Mouse (Mus musculus) embryonic facial prominence, embryonic 11.5 days (tissue): Measurements from ENCODE around the gene Procr. TPM values are rescaled to one million over a fixed set of nuclear protein-coding genes. Genes with fewer than 3 reads are reported as not detected.

Experiments used
- ATAC-seq: fragments of 200-750 bp; cut with Nextera tagmentation; replicated peaks from 2 replicates; pipeline ENCODE4 v1.8.0; 2017; ENCODE audit warnings: low read depth; ENCODE audit not compliant: insufficient number of reproducible peaks, low FRiP score, low TSS enrichment
- DNase-seq: peaks from one replicate; pipeline ENCODE4 v3.0.0-alpha.2; 2015; ENCODE audit warnings: low spot score
- H3K27ac ChIP-seq: fragments of 300-500 bp; sonication (generic); replicated peaks from 2 replicates; pipeline ENCODE4 v1.5.1; 2014; ENCODE audit warnings: mild to moderate bottlenecking, low read depth, low read length, control low read depth
- H3K27me3 ChIP-seq: fragments of 300-500 bp; sonication (generic); 2 replicates; pipeline ENCODE4 v1.6.1; 2014; ENCODE audit warnings: mild to moderate bottlenecking, low read length, moderate library complexity, mixed read lengths; ENCODE audit not compliant: control insufficient read depth, insufficient read depth
- H3K36me3 ChIP-seq: fragments of 300-500 bp; sonication (generic); replicated peaks from 2 replicates; pipeline ENCODE4 v1.6.1; 2014; ENCODE audit warnings: low read depth, mild to moderate bottlenecking, low read length, moderate library complexity, mixed read lengths; ENCODE audit not compliant: control insufficient read depth, insufficient read depth
- H3K4me1 ChIP-seq: fragments of 300-500 bp; sonication (generic); 2 replicates; pipeline ENCODE4 v1.6.1; 2014; ENCODE audit warnings: low read length, mixed read lengths; ENCODE audit not compliant: control insufficient read depth, insufficient read depth
- H3K4me2 ChIP-seq: fragments of 300-500 bp; sonication (generic); 2 replicates; pipeline ENCODE4 v1.6.1; 2014; ENCODE audit warnings: low read depth, mild to moderate bottlenecking, control low read depth, low read length, moderate library complexity
- H3K4me3 ChIP-seq: fragments of 300-500 bp; sonication (generic); 2 replicates; pipeline ENCODE4 v1.5.1; 2014; ENCODE audit warnings: low read depth, low read length, control low read depth
- H3K9ac ChIP-seq: fragments of 300-500 bp; sonication (generic); replicated peaks from 2 replicates; pipeline ENCODE4 v1.6.1; 2014; ENCODE audit warnings: mild to moderate bottlenecking, control low read depth, low read length
- H3K9me3 ChIP-seq: fragments of 300-500 bp; sonication (generic); replicated peaks from 2 replicates; pipeline ENCODE4 v1.6.1; 2016; ENCODE audit warnings: mild to moderate bottlenecking, low read length, inconsistent platforms, mixed read lengths; ENCODE audit not compliant: control insufficient read depth
- WGBS: fragments of 180-500 bp; shearing (Covaris S2); extraction: QIAGEN DNeasy Blood & Tissue Kit; methylation state at CpG from one replicate; pipeline ENCODE4 v1.1.7; 2014; 5-methylcytosine and 5-hydroxymethylcytosine counted together
- polyA plus RNA-seq: library from polyadenylated mRNA; unstranded; fragments of >200 nt; fragmentation: Nextera tagmentation; extraction: Ambion mirVana; gene quantifications from 2 replicates; pipeline ENCODE4 v1.2.1, GENCODE M21; 2014

The Procr gene
- polyA plus RNA-seq, 1 experiment from 2014 or later: 2.8 TPM

DNA sequence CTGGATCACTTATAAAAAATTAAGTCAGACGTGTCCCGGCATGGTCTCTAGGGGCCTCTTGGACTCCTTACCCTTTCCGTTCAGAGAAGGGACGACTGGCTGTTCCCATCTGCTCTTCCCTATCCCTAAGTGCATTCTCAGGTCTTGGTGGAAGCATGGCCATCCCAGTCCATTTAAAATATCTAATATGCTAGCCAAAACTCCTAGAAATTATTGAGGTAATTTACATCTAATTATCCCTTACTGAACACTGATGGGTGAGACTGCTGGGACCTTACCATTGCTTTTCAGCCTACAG, 26.7 kb downstream of the Procr start:
- no peak for ATAC-seq
- H3K4me3 ChIP-seq: no peak overlapping the region
- DNase-seq: no peak
- no peak overlapping the region for H3K27ac ChIP-seq
- H3K27me3 ChIP-seq: peaks cover 18% of the 10 kb centered on the region
- no peak overlapping the region for H3K9ac ChIP-seq
- no peak overlapping the region for H3K4me2 ChIP-seq
- no peaks in the 10 kb centered on the region for H3K9me3 ChIP-seq
- no peaks in the 10 kb centered on the region for H3K4me1 ChIP-seq
- no peaks in the 10 kb centered on the region for H3K36me3 ChIP-seq
- 78% methylated on average over 4 of the region's 4 CpGs for WGBS

DNA sequence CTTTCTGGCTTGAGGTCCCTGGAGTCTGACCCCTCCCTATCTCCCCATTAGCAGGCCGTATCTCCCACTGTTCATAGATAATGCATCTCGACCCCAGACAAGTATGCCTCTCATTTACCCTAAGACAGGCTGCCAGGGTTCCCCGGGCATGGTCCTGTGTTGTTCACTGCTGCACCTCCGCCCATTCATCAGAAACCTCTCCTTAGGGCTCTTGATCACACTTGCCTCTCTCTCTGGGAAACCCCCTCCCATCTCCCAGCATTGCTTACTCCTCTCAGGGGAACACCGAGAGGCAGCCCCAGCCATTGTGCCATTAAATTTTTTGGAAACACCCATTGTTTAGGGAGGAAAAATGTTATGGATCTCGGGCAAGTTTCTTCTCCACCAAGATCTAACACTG, 27.1 kb downstream of the Procr start:
- H3K4me3 ChIP-seq: no peak overlapping the region
- no peak overlapping the region for H3K9ac ChIP-seq
- H3K9me3 ChIP-seq: no peaks in the 10 kb centered on the region
- H3K4me2 ChIP-seq: no peak overlapping the region
- ATAC-seq (no peak), DNase-seq (no peak)
- WGBS: 72% methylated on average over 6 of the region's 6 CpGs
- no peaks in the 10 kb centered on the region for H3K36me3 ChIP-seq
- peaks cover 18% of the 10 kb centered on the region for H3K27me3 ChIP-seq
- H3K27ac ChIP-seq: no peak overlapping the region
- H3K4me1 ChIP-seq: no peaks in the 10 kb centered on the region

DNA sequence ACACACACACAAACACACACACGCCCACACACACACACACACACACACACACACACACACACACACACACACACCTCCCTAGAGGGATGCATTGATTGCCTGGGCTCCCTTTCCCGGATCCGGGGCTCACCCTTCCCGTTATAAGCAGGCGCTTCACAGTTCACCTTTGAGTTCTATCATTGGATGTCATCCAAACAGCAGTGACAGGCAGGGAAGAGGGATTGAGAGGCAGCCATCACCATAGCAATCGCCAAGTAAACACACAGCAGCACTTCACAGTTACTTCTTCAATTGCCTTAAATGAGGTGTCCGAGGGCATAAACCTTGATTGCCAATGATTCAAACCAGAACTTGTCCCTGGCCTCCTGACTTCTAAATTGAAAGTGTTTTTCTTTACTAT, 28.1 kb downstream of the Procr start:
- peaks cover 13% of the 10 kb centered on the region for H3K27me3 ChIP-seq
- no peak overlapping the region for H3K4me3 ChIP-seq
- ATAC-seq (no peak), DNase-seq (no peak)
- no peaks in the 10 kb centered on the region for H3K36me3 ChIP-seq
- no peak overlapping the region for H3K9ac ChIP-seq
- no peak overlapping the region for H3K4me2 ChIP-seq
- H3K9me3 ChIP-seq: no peaks in the 10 kb centered on the region
- WGBS: 63% methylated on average over 7 of the region's 7 CpGs
- H3K4me1 ChIP-seq: no peaks in the 10 kb centered on the region
- H3K27ac ChIP-seq: no peak overlapping the region

DNA sequence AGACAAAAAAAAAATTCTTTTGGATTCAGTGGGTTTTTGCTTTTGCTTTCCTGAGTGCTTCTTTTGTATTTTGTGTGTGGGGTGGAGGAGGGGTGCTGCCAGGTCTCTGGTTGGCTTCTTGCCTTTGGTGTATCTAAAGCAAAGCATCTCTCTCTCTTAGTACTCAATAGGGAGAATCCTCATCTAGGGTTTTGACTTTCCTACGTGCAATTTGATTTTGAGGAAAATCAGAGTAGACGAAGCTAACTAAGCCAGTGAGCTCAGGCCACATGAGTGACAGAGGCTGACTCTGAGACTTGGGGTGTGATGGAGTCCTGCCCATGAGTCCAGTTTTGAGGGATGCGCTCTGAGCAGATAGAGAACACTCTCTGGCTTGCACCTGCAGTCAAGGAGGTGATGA, 28.6 kb downstream of the Procr start:
- ATAC-seq: no peak
- WGBS: 72% methylated on average over 3 of the region's 3 CpGs
- no peak overlapping the region for H3K9ac ChIP-seq

DNA sequence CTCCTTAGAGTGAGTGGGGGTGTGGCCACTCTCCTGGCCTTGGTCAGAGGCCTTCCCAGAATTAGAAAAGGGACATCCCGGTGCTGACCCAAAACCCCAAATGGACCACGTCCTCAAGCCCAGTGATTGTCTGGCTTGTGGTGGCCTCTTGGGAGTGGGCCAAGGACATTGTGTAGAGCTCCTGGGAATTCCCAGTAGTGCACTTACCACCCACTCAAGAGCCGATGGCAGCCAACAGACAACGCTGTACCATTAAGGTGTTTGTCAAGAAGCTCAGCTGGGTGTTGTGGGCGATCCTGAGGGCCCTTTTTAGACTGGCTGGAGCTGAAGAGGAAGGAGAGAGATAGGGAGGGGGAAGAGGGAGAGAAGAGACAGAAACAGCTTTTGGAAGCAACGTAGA, 33.6 kb downstream of the Procr start:
- H3K4me2 ChIP-seq: no peak overlapping the region
- ATAC-seq (no peak), DNase-seq (no peak)
- no peak overlapping the region for H3K4me3 ChIP-seq
- no peak overlapping the region for H3K9ac ChIP-seq
- no peaks in the 10 kb centered on the region for H3K27me3 ChIP-seq
- H3K4me1 ChIP-seq: no peaks in the 10 kb centered on the region
- H3K36me3 ChIP-seq: no peaks in the 10 kb centered on the region
- no peak overlapping the region for H3K27ac ChIP-seq
- 76% methylated on average over 6 of the region's 6 CpGs for WGBS
- no peaks in the 10 kb centered on the region for H3K9me3 ChIP-seq

More for the DNA sequence above, 28.6 kb downstream of the Procr start:
- DNase-seq: no peak
- H3K27me3 ChIP-seq: peaks cover 9% of the 10 kb centered on the region
- H3K4me3 ChIP-seq: no peak overlapping the region
- H3K4me1 ChIP-seq: no peaks in the 10 kb centered on the region
- H3K36me3 ChIP-seq: no peaks in the 10 kb centered on the region
- no peaks in the 10 kb centered on the region for H3K9me3 ChIP-seq
- no peak overlapping the region for H3K27ac ChIP-seq
- H3K4me2 ChIP-seq: no peak overlapping the region

DNA sequence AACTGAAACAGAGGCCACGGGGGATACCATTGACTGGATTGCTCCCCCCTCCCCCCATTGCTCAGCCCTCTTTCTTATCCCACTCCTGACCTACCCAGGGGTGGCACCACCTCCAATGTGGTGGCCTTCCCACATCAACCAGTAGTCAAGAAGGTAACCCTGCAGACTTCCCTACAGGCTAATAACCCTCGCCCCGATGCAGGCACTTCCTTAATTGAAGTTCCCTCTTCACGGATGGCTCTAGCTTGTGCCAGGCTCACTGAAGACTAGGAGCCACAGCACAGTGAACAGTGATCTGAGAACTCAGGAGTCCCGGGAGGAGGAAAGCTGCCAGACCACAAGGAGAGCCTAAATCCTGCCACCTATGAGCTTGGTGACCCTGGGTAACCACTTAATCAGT, 36.0 kb downstream of the Procr start:
- no peak for ATAC-seq
- no peak overlapping the region for H3K9ac ChIP-seq
- 78% methylated on average over 5 of the region's 5 CpGs for WGBS
- no peak overlapping the region for H3K4me2 ChIP-seq
- H3K36me3 ChIP-seq: no peaks in the 10 kb centered on the region
- no peak for DNase-seq
- no peaks in the 10 kb centered on the region for H3K4me1 ChIP-seq
- no peak overlapping the region for H3K4me3 ChIP-seq
- H3K9me3 ChIP-seq: no peaks in the 10 kb centered on the region
- H3K27me3 ChIP-seq: no peaks in the 10 kb centered on the region
- no peak overlapping the region for H3K27ac ChIP-seq

DNA sequence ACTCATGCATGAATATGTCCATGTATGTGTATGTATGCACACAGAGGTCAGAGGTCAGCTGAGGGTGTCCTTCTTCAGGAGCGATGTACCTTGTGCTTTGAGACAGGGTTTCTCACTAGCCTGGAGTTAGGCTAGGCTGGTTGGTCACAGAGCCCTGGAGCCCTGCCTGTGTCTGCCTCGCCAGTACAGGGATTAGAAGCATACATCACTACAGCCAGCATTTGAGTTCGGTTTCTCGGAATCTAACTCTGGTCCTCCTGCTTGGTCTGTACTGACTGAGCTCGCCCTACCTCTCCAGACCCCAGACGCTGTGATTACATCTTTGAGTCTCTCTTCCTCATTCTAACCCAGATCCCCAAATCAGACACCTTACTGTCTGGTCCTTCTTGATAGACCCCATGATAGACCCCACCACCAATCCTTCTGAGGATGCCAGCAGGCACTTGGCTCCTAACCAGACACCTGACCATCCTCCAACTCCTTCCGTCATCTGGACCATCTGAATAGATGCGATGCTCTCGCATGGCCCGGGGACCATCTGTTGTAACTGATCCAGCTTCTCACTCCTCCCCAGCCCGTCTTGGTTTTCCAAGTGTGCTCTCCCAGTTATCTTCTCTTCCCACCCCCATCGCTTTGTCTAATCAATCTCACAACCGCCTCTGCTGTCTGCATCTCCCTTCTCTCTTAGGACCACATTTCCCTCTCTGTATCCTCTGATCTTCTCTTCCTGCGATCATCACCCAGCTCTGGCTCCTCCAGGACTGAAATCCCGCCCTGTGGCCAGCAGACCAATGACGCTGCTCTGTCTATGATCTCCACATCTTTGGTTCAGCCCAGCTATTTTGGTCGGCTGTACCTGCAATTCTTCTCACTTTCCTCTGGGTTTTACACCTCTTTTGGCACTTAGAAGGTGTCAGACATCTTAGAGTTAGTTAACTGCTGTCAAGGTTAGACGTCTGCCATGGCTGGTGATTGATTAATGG, 37.3 kb downstream of the Procr start:
- Histone ChIP-seq H3K4me3 (no peak overlapping the region), H3K27ac (no peak overlapping the region), H3K27me3 (no peaks in the 10 kb centered on the region), H3K9me3 (no peaks in the 10 kb centered on the region), H3K36me3 (no peaks in the 10 kb centered on the region), H3K4me1 (no peaks in the 10 kb centered on the region), H3K9ac (no peak overlapping the region), H3K4me2 (no peak overlapping the region)
- ATAC-seq: no peak
- WGBS: 79% methylated on average over 18 of the region's 18 CpGs
- DNase-seq: no peak

DNA sequence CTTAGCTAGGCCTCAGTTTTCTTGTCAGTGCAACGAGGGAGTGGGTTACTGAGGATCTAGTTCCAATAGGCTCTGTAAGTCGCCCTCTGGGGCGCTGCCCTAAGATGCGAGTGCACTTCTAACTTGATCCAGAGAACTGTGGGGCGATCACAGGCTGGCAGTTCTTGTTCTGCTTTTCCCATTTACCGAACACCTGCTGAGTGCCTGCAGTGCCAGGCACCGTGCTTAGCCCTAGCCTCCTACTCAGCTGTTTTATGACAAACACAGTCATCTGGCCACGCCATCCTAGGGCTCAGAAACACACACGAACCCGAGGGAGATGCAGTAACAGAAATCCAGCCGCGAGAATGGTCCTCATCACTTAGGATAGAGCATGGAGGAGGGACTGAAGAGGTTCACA, 42.0 kb downstream of the Procr start:
- Histone ChIP-seq H3K27me3 (no peaks in the 10 kb centered on the region), H3K4me2 (no peak overlapping the region), H3K36me3 (no peaks in the 10 kb centered on the region), H3K4me1 (no peaks in the 10 kb centered on the region), H3K9me3 (no peaks in the 10 kb centered on the region), H3K27ac (no peak overlapping the region), H3K9ac (no peak overlapping the region), H3K4me3 (no peak overlapping the region)
- no peak for DNase-seq
- no peak for ATAC-seq
- 29% methylated on average over 12 of the region's 12 CpGs for WGBS
